Mouse (Mus musculus): ENCODE results near the gene Gtf2a1l. TPM values are rescaled to one million over a fixed set of nuclear protein-coding genes. Genes with fewer than 3 reads are reported as not detected.

The Gtf2a1l gene
- polyA plus RNA-seq, 1 experiment from 2014 or later = 0.31 TPM

GRCm38 (mm10) chr17:88628676-88629380 lies 39.6 kb upstream of the Gtf2a1l start:
- Histone ChIP-seq H3K4me1 (ENCODE audit: control insufficient read depth, insufficient read depth, low read length) (peaks cover 22% of the 10 kb centered on the region), H3K9me3 (ENCODE audit: control insufficient read depth, low read length) (no peaks in the 10 kb centered on the region), H3K4me2 (ENCODE audit: low read depth) (no peak overlapping the region), H3K27ac (ENCODE audit: low read depth, low read length) (no peak overlapping the region), H3K4me3 (ENCODE audit: low read depth, low read length) (no peak overlapping the region), H3K27me3 (ENCODE audit: control insufficient read depth, insufficient read depth, low read length) (no peaks in the 10 kb centered on the region), H3K36me3 (ENCODE audit: control insufficient read depth, insufficient read depth, low read length) (no peaks in the 10 kb centered on the region), H3K9ac (ENCODE audit: low read length) (no peak overlapping the region)
- 54% methylated on average over 10 of the region's 10 CpGs for WGBS
- DNase-seq (ENCODE audit: low spot score) (no peak), ATAC-seq (ENCODE audit: insufficient read depth, low FRiP score, low TSS enrichment) (no peak)

- DNase-seq (ENCODE audit: low spot score) (no peak), ATAC-seq (ENCODE audit: insufficient read depth, low FRiP score, low TSS enrichment) (no peak)
- no peak overlapping the region for H3K27ac ChIP-seq (ENCODE audit: low read depth, low read length)
- 65% methylated on average over 4 of the region's 4 CpGs for WGBS
- H3K4me3 ChIP-seq (ENCODE audit: low read depth, low read length) = no peak overlapping the region
- no peaks in the 10 kb centered on the region for H3K27me3 ChIP-seq (ENCODE audit: control insufficient read depth, insufficient read depth, low read length)
- no peaks in the 10 kb centered on the region for H3K36me3 ChIP-seq (ENCODE audit: control insufficient read depth, insufficient read depth, low read length)
- peaks cover 22% of the 10 kb centered on the region for H3K4me1 ChIP-seq (ENCODE audit: control insufficient read depth, insufficient read depth, low read length)
- no peak overlapping the region for H3K4me2 ChIP-seq (ENCODE audit: low read depth)
- no peaks in the 10 kb centered on the region for H3K9me3 ChIP-seq (ENCODE audit: control insufficient read depth, low read length)
- no peak overlapping the region for H3K9ac ChIP-seq (ENCODE audit: low read length)
These were observed 39.1 kb upstream of the Gtf2a1l start for GRCm38 (mm10) chr17:88629381-88629759.

- no peaks in the 10 kb centered on the region for H3K36me3 ChIP-seq (ENCODE audit: control insufficient read depth, insufficient read depth, low read length)
- peaks cover 22% of the 10 kb centered on the region for H3K4me1 ChIP-seq (ENCODE audit: control insufficient read depth, insufficient read depth, low read length)
- H3K27me3 ChIP-seq (ENCODE audit: control insufficient read depth, insufficient read depth, low read length) = no peaks in the 10 kb centered on the region
- H3K4me3 ChIP-seq (ENCODE audit: low read depth, low read length) = no peak overlapping the region
- 18% methylated on average over 11 of the region's 11 CpGs for WGBS
- H3K27ac ChIP-seq (ENCODE audit: low read depth, low read length) = 0 out of 2 replicates have a peak overlapping the region, but pooled peaks have one; percentile 27
- peak overlapping the region; percentile 41 for H3K9ac ChIP-seq (ENCODE audit: low read length)
- DNase-seq (ENCODE audit: low spot score) = no peak
- H3K9me3 ChIP-seq (ENCODE audit: control insufficient read depth, low read length) = no peaks in the 10 kb centered on the region
- peak; percentile 37; the same call in 1 of the 2 replicates for ATAC-seq (ENCODE audit: insufficient read depth, low FRiP score, low TSS enrichment)
- peak overlapping the region; percentile 12; the same call in 1 of the 2 replicates for H3K4me2 ChIP-seq (ENCODE audit: low read depth)
These were observed 38.4 kb upstream of the Gtf2a1l start for GRCm38 (mm10) chr17:88629931-88630553.

- ATAC-seq (ENCODE audit: insufficient read depth, low FRiP score, low TSS enrichment) (no peak), DNase-seq (ENCODE audit: low spot score) (no peak)
- no peak overlapping the region for H3K4me2 ChIP-seq (ENCODE audit: low read depth)
- H3K4me1 ChIP-seq (ENCODE audit: control insufficient read depth, insufficient read depth, low read length) = peaks cover 22% of the 10 kb centered on the region
- no peaks in the 10 kb centered on the region for H3K9me3 ChIP-seq (ENCODE audit: control insufficient read depth, low read length)
- H3K9ac ChIP-seq (ENCODE audit: low read length) = no peak overlapping the region
- H3K27ac ChIP-seq (ENCODE audit: low read depth, low read length) = no peak overlapping the region
- WGBS = 85% methylated on average over 3 of the region's 3 CpGs
- H3K27me3 ChIP-seq (ENCODE audit: control insufficient read depth, insufficient read depth, low read length) = no peaks in the 10 kb centered on the region
- H3K36me3 ChIP-seq (ENCODE audit: control insufficient read depth, insufficient read depth, low read length) = no peaks in the 10 kb centered on the region
- no peak overlapping the region for H3K4me3 ChIP-seq (ENCODE audit: low read depth, low read length)
These were observed 37.9 kb upstream of the Gtf2a1l start for GRCm38 (mm10) chr17:88630554-88630948.

- ATAC-seq (ENCODE audit: insufficient read depth, low FRiP score, low TSS enrichment) = no peak
- no peaks in the 10 kb centered on the region for H3K27me3 ChIP-seq (ENCODE audit: control insufficient read depth, insufficient read depth, low read length)
- H3K4me1 ChIP-seq (ENCODE audit: control insufficient read depth, insufficient read depth, low read length) = peaks cover 14% of the 10 kb centered on the region
- no peak for DNase-seq (ENCODE audit: low spot score)
- no peaks in the 10 kb centered on the region for H3K36me3 ChIP-seq (ENCODE audit: control insufficient read depth, insufficient read depth, low read length)
- no peak overlapping the region for H3K9ac ChIP-seq (ENCODE audit: low read length)
- H3K9me3 ChIP-seq (ENCODE audit: control insufficient read depth, low read length) = no peaks in the 10 kb centered on the region
- no peak overlapping the region for H3K27ac ChIP-seq (ENCODE audit: low read depth, low read length)
- H3K4me2 ChIP-seq (ENCODE audit: low read depth) = no peak overlapping the region
- no peak overlapping the region for H3K4me3 ChIP-seq (ENCODE audit: low read depth, low read length)
- 92% methylated on average over 3 of the region's 3 CpGs for WGBS
These were observed 35.8 kb upstream of the Gtf2a1l start for GRCm38 (mm10) chr17:88632631-88633030.

- ATAC-seq (ENCODE audit: insufficient read depth, low FRiP score, low TSS enrichment) (no peak), DNase-seq (ENCODE audit: low spot score) (no peak)
- Histone ChIP-seq H3K27ac (ENCODE audit: low read depth, low read length) (no peak overlapping the region), H3K4me3 (ENCODE audit: low read depth, low read length) (no peak overlapping the region), H3K4me2 (ENCODE audit: low read depth) (no peak overlapping the region), H3K36me3 (ENCODE audit: control insufficient read depth, insufficient read depth, low read length) (no peaks in the 10 kb centered on the region), H3K9ac (ENCODE audit: low read length) (no peak overlapping the region), H3K4me1 (ENCODE audit: control insufficient read depth, insufficient read depth, low read length) (peaks cover 4% of the 10 kb centered on the region), H3K9me3 (ENCODE audit: control insufficient read depth, low read length) (no peaks in the 10 kb centered on the region), H3K27me3 (ENCODE audit: control insufficient read depth, insufficient read depth, low read length) (no peaks in the 10 kb centered on the region)
- WGBS = 82% methylated on average over 14 of the region's 14 CpGs
These were observed 32.4 kb upstream of the Gtf2a1l start for GRCm38 (mm10) chr17:88636076-88636475.

GRCm38 (mm10) chr17:88636587-88636986 lies 31.9 kb upstream of the Gtf2a1l start:
- H3K27me3 ChIP-seq (ENCODE audit: control insufficient read depth, insufficient read depth, low read length) = no peaks in the 10 kb centered on the region
- peaks cover 4% of the 10 kb centered on the region for H3K4me1 ChIP-seq (ENCODE audit: control insufficient read depth, insufficient read depth, low read length)
- H3K9ac ChIP-seq (ENCODE audit: low read length) = no peak overlapping the region
- 35% methylated on average over 12 of the region's 12 CpGs for WGBS
- H3K36me3 ChIP-seq (ENCODE audit: control insufficient read depth, insufficient read depth, low read length) = no peaks in the 10 kb centered on the region
- no peak overlapping the region for H3K4me2 ChIP-seq (ENCODE audit: low read depth)
- H3K27ac ChIP-seq (ENCODE audit: low read depth, low read length) = no peak overlapping the region
- ATAC-seq (ENCODE audit: insufficient read depth, low FRiP score, low TSS enrichment) (no peak), DNase-seq (ENCODE audit: low spot score) (peak; percentile 40)
- no peaks in the 10 kb centered on the region for H3K9me3 ChIP-seq (ENCODE audit: control insufficient read depth, low read length)
- H3K4me3 ChIP-seq (ENCODE audit: low read depth, low read length) = no peak overlapping the region

- Histone ChIP-seq H3K27ac (ENCODE audit: low read depth, low read length) (no peak overlapping the region), H3K4me2 (ENCODE audit: low read depth) (no peak overlapping the region), H3K4me1 (ENCODE audit: control insufficient read depth, insufficient read depth, low read length) (peaks cover 4% of the 10 kb centered on the region), H3K9ac (ENCODE audit: low read length) (no peak overlapping the region), H3K4me3 (ENCODE audit: low read depth, low read length) (no peak overlapping the region), H3K27me3 (ENCODE audit: control insufficient read depth, insufficient read depth, low read length) (no peaks in the 10 kb centered on the region), H3K36me3 (ENCODE audit: control insufficient read depth, insufficient read depth, low read length) (no peaks in the 10 kb centered on the region), H3K9me3 (ENCODE audit: control insufficient read depth, low read length) (no peaks in the 10 kb centered on the region)
- 30% methylated on average over 6 of the region's 6 CpGs for WGBS
- no peak for ATAC-seq (ENCODE audit: insufficient read depth, low FRiP score, low TSS enrichment)
- DNase-seq (ENCODE audit: low spot score) = peak; percentile 72
These were observed 27.4 kb upstream of the Gtf2a1l start for GRCm38 (mm10) chr17:88641012-88641411.

GRCm38 (mm10) chr17:88641836-88642235 lies 26.6 kb upstream of the Gtf2a1l start:
- Histone ChIP-seq H3K9me3 (ENCODE audit: control insufficient read depth, low read length) (no peaks in the 10 kb centered on the region), H3K4me2 (ENCODE audit: low read depth) (no peak overlapping the region), H3K9ac (ENCODE audit: low read length) (no peak overlapping the region), H3K27me3 (ENCODE audit: control insufficient read depth, insufficient read depth, low read length) (no peaks in the 10 kb centered on the region), H3K4me1 (ENCODE audit: control insufficient read depth, insufficient read depth, low read length) (peaks cover 1% of the 10 kb centered on the region), H3K4me3 (ENCODE audit: low read depth, low read length) (no peak overlapping the region), H3K36me3 (ENCODE audit: control insufficient read depth, insufficient read depth, low read length) (no peaks in the 10 kb centered on the region), H3K27ac (ENCODE audit: low read depth, low read length) (no peak overlapping the region)
- ATAC-seq (ENCODE audit: insufficient read depth, low FRiP score, low TSS enrichment) (no peak), DNase-seq (ENCODE audit: low spot score) (no peak)
- 89% methylated on average over 8 of the region's 8 CpGs for WGBS
